Mouse (Mus musculus) testis, postnatal 14 days (tissue): Measurements from ENCODE around the gene Tut4.

Experiments
- DNase-seq: peaks from one replicate; pipeline ENCODE4 v3.0.0; 2021; ENCODE audit warnings: low spot score

The Tut4 gene

GRCm38 (mm10) chr4:108459231-108460155 is at the start of gene Tut4:
Gene Tut4, plus strand, starts transcription at chr4:108459426.
- peak; percentile 91 for DNase-seq

DNA sequence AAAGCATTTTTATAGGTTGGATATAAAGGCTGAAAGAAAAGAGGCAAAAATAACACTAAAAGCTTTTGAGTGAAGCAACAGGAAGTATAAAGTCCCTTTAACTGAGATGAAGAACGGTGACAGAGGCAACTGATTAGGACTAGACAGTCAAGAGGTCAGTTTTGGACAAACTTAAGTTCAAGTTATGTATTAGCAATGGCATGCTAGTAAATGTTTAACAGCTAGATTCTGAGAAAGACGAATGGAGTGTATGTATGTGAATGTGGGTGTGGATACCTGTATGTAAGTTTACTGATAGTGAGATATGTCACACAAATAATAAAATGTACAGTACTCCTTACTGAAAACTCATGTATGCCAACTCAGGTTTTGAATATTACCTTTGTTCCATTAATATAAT is 34.6 kb upstream of the Tut4 start:
- no peak for DNase-seq

- DNase-seq: no peak
Observed at GRCm38 (mm10) chr4:108427719-108428340, 31.4 kb upstream of the Tut4 start.

GRCm38 (mm10) chr4:108428341-108428721 is 30.9 kb upstream of the Tut4 start:
- no peak for DNase-seq

GRCm38 (mm10) chr4:108430656-108431560 is 28.3 kb upstream of the Tut4 start:
- peak; percentile 30 for DNase-seq

DNA sequence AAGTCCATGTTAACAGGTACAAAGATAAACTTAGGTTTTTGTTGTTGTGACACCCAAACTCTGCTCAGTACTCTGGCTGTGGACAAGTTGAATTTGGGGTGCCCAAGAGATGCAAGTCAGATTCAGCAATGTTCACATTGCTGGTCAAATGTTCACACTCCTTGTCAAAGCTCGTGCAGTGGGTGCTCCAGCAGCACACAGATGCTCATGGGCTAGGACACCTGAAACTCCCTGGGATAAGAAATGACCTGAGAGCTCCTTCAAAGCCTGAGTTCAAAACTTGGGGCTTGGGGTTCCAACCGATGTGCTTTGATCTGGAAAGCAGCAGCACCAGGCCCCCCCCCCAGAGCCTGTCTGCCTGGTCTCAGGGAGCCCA is 27.7 kb upstream of the Tut4 start:
- DNase-seq: no peak

DNA sequence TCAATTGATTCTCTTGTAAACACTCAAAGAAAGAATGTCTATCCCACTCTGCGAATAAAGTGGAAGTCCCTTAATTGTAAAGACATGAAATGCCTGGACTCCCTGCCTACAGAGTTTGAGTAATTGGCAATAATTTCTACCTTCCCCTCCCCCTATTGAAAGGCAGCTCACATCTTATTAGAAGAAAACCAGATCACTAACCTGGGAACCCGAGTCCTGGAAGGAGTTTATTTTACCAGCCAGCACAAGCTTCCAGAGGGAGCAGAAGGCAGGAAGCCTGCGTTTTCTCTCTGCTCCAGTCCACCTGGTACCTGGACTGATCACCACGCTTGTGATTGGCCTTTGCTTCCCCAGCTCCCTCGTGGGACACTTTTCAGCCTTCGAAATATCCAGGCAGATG is 25.9 kb upstream of the Tut4 start:
- no peak for DNase-seq

DNA sequence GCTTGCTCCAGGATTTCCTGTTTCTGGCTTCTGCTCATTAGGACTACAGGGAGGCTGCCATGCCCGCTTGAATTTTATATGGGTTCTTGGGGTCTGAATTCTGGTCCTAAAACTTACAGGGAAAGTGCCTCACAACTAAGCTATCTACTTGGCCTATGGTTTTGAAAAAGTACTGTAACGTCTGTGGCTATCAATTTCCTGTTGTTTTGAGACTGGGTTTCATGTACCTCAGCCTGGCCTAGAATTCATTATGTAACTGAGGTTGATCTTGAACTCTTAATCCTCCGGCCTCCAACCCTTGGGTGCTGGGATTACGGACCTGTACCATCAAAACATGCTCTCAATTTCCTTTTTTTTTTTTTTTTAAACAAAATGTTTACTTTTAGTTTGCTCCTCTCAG is 25.0 kb upstream of the Tut4 start:
- DNase-seq: no peak

GRCm38 (mm10) chr4:108434781-108435180 is 24.4 kb upstream of the Tut4 start:
- no peak for DNase-seq

GRCm38 (mm10) chr4:108435646-108436045 is 23.6 kb upstream of the Tut4 start:
- DNase-seq: no peak

DNA sequence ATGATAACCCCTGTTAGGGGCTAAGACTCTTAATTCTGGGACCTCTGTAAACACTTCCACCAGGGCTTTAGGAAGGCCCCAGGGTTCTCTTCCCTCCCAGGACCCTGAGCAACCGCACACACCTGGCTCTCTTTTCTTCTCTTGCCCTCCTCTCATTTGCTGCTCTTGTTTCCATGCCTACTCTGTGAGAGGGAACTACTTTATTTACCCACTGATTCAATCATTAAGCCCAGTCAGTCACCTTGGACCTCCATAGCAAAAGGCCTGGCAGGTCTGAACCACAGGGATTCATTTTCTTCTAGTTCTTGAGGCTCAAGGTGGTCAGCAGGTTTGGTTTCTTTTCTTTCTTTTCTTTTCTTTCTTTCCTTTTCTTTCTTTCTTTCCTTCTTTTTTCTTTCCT is 23.0 kb upstream of the Tut4 start:
- DNase-seq: no peak

DNA sequence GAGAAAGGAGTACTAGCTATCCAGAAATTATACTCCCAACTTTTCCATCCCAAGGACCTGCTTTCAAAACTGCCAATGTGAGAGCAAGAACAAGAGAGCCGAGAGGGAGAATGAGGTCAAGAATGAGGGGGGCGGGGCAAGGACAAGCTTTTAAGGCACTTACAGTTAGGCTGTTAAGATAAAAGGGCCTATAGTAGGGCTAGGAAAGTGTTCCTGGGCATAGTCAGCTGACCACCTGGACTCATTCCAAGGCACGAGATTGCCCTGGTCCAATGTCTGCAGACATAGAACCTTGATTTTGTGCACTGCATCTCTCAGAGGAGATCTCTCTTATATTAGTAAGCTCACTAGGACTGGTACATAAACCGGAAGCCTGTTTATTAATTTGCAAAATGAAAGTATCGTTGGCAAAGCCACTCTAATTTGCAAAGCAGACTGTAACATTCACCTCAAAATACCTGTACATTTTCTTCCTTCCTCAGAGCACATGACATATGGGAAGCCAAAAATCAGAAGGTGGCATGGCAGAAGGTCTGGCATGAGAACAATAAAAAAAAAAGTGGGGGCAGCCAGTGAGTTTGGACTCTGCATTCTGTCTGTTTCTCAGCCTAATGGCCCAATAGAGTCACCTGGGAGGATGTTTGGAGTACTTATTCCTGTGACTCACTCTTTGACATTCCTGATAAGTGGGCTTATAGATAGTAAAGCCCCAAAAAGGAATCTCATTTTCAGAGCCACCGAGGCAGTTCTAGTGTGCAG is 21.0 kb upstream of the Tut4 start:
- no peak for DNase-seq

DNA sequence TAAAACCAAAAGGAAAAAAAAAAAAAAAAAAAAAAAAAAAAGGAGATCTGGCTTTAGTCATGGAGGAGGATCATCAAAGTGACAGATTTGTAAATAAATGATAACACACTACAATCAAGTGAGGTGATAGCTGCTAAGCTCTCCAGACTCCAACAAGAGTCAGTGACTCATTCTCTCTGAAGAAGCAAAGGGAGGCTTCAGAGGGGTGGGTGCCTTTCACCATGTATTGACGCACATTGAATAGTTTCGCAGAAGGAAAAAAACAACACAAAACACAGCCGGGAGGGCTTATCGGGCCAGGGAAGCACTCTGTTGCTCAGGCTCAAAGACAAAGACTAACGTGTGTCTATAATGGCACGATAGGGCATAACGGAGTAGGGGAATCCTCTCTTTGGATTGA is 11.1 kb upstream of the Tut4 start:
- no peak for DNase-seq

GRCm38 (mm10) chr4:108456028-108456427 is 3.2 kb upstream of the Tut4 start:
- DNase-seq: no peak

GRCm38 (mm10) chr4:108458201-108458741 is 955 bp upstream of the Tut4 start:
- DNase-seq: no peak

GRCm38 (mm10) chr4:108460156-108460923 is 1.1 kb downstream of the Tut4 start:
- peak; percentile 77 for DNase-seq

- DNase-seq: no peak
Observed at GRCm38 (mm10) chr4:108461262-108461903, 2.2 kb downstream of the Tut4 start.

GRCm38 (mm10) chr4:108473586-108473985 is 14.4 kb downstream of the Tut4 start:
- no peak for DNase-seq

GRCm38 (mm10) chr4:108482776-108483175 is 23.6 kb downstream of the Tut4 start:
- DNase-seq: no peak

DNA sequence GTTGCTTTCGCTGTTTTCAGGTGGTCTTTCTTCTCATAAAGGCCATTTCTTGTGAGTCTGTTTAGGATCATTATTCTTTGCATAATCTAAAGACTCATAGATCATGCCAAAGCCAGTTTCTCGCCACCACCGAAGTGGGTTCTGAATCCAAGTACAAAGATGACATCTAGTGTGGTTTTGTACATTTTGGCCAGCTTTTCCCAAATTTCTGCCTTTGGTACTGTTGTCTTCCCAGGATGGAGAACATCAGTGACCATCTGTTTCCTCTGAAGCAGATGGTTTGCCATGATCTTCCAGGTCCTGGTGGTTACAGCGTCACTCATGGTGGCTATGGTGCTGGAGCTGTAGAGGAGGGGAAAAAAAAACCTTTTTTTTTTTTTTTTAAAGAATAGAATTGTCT is 25.0 kb downstream of the Tut4 start:
- no peak for DNase-seq
